Mouse (Mus musculus): ENCODE results near the gene Tomm40.

GRCm38 (mm10) chr7:19682979-19683378 is 32.3 kb downstream of the Tomm40 start:
- TF ChIP-seq CTCF (IDR thresholded peaks at IDR 0.05; ENCODE audit: insufficient read depth, low read length) (no peak), POLR2A (IDR thresholded peaks at IDR 0.05; ENCODE audit: borderline replicate concordance, extremely low read depth, low read depth, low read length) (no peak)

All from lung, adult 2 months (tissue).